Comparison of ENCODE assay signal across 8 mouse cellular contexts in the genomic region with DNA sequence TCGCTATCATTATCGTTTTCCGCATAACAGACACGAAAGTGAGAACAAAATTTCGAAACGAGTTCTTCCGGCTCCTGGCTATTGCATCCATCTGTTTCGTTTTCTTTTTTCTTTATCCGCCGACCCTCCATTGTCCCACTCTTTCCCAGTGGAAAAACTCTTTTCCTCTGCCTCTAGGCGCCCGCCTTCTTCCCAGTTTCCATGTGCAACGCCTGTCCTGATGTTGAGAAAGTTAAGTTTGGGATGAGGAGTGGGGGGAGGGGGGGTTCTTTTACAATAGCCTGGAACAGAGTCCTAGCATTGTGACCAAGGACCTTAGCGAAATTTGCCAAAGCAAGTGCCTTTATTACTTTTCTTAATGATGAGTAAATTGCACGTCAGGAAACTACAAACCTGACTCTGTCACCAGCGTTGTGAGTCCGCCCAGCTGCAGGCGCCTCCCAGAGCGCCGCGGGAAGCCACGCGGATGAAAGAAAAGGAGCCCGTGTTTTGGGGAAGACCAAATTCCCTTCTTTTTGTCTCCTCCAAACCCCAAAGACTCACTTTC. TPM values are rescaled to one million over a fixed set of nuclear protein-coding genes. Genes with fewer than 3 reads are reported as not detected.
A peak's percentile ranks its signal among the peaks of the same experiment; 100 is the strongest.
DNase-seq lines count a peak whose midpoint lies in the region; ATAC-seq and TF ChIP-seq lines count a peak whose summit lies in the region.

No protein-coding gene starts in this region.

- peak overlapping the region; percentile 45; the same call in 1 of the 2 replicates for H3K27ac ChIP-seq in left cerebral cortex, adult 2 months
- no peak overlapping the region for H3K27ac ChIP-seq in brown adipose tissue, adult 24 weeks (replicated peaks; ENCODE audit: low read depth, low read length)
- peak overlapping the region; percentile 91 for H3K27ac ChIP-seq in hindbrain, embryonic 12.5 days

- no peaks in the 10 kb centered on the region for H3K9me3 ChIP-seq in hindbrain, embryonic 12.5 days (replicated peaks)

- H3K4me1 ChIP-seq in brown adipose tissue, adult 24 weeks (ENCODE audit: control insufficient read depth, insufficient read depth, insufficient read length, low read length) = peaks cover 4% of the 10 kb centered on the region; the same call in 1 of the 2 replicates
- peaks cover 22% of the 10 kb centered on the region for H3K4me1 ChIP-seq in hindbrain, embryonic 12.5 days

- peak overlapping the region; percentile 73 for H3K4me3 ChIP-seq in left cerebral cortex, adult 2 months
- peak overlapping the region; percentile 64 for H3K4me3 ChIP-seq in brown adipose tissue, adult 24 weeks (ENCODE audit: insufficient read depth, low read depth, low read length)
- peak overlapping the region; percentile 61 for H3K4me3 ChIP-seq in hindbrain, embryonic 12.5 days

- no peak for TF ChIP-seq CTCF in left cerebral cortex, adult 2 months (IDR thresholded peaks at IDR 0.05)

- peak overlapping the region; percentile 96 for H3K4me2 ChIP-seq in hindbrain, embryonic 12.5 days (replicated peaks)

- intact Hi-C loops in left cerebral cortex, adult 2 months (cut with DNase I) = loop anchor here (2.0 to 5.0 kb wide), 2 partner anchors 349 to 1103 kb away; a partner anchor contains a TSS
- intact Hi-C loops in gastrocnemius, postnatal 14 days (cut with DNase I; ENCODE audit: low total_unique reads) = no loop called here

- ATAC-seq in hindbrain, embryonic 12.5 days (ENCODE audit: low FRiP score) = peak; percentile 38
- ATAC-seq in megakaryocyte-erythroid progenitor cell, adult 5-6 weeks (replicated peaks; ENCODE audit: low FRiP score, low TSS enrichment, poor library complexity, severe bottlenecking) = peak; percentile 49; the same call in 1 of the 2 replicates

- H3K27me3 ChIP-seq in hindbrain, embryonic 12.5 days = no peaks in the 10 kb centered on the region

- H3K9ac ChIP-seq in hindbrain, embryonic 12.5 days = peak overlapping the region; percentile 78

- under 1% methylated on average over 24 of the region's 24 CpGs for WGBS in hindbrain, embryonic 12.5 days

- H3K36me3 ChIP-seq in hindbrain, embryonic 12.5 days = no peaks in the 10 kb centered on the region

- no peak for DNase-seq in left cerebral cortex, adult 2 months (ENCODE audit: extremely low spot score in 1 of 2, low spot score in 2 of 2)
- no peak for DNase-seq in left cerebral cortex, adult 11 months (ENCODE audit: low spot score)
- DNase-seq in cerebellum, adult 8-10 months = no peak
- DNase-seq in gastrocnemius, postnatal 14 days = no peak
- no peak for DNase-seq in frontal cortex, postnatal 36 days (ENCODE audit: low spot score in 2 of 2)

RNA-seq across cellular contexts. Expression of a gene that starts 2.5 kb away (rescaled TPM):
- total RNA-seq in left cerebral cortex, adult 2 months (2021) = 10 to 100 TPM; 14.1 to 14.4 TPM
- 1.3 and 3.3 TPM in 2 replicates for polyA plus RNA-seq in brown adipose tissue, adult 24 weeks (2012; ENCODE audit: insufficient read depth, insufficient read length, missing spikeins)
- 86.7 and 95.9 TPM in 2 replicates for polyA plus RNA-seq in hindbrain, embryonic 12.5 days (2016; fragmentation: Nextera tagmentation; extraction: Ambion mirVana)
- 0.76 and 0.79 TPM in 2 replicates for total RNA-seq in megakaryocyte-erythroid progenitor cell, adult 5-6 weeks (2014; fragmentation: Nextera tagmentation)
- total RNA-seq in megakaryocyte-erythroid progenitor cell, adult 5-6 weeks (2017) = 0.19 TPM in 1 of 2 replicates, not detected in the other
- 10 to 100 TPM; 19.3 to 27.2 TPM for total RNA-seq in gastrocnemius, postnatal 14 days (2021)

Comparison
In these comparisons a context has a peak if more than half of its experiments do, and no peak if none do; other contexts are left out.
1. RNA of a gene that starts 2.5 kb away (total RNA-seq): 19.3 to 27.2 TPM in gastrocnemius, postnatal 14 days and 14.1 to 14.4 TPM in left cerebral cortex, adult 2 months; 0.19 to 0.79 TPM in megakaryocyte-erythroid progenitor cell, adult 5-6 weeks; every median in the first group is over 4 times any median in the second.
2. Peak in every context shown above with its lines, with median percentiles within 50 percentile points of each other: H3K4me3 ChIP-seq.